Mouse (Mus musculus): ENCODE results near the gene Usp42.

DNA sequence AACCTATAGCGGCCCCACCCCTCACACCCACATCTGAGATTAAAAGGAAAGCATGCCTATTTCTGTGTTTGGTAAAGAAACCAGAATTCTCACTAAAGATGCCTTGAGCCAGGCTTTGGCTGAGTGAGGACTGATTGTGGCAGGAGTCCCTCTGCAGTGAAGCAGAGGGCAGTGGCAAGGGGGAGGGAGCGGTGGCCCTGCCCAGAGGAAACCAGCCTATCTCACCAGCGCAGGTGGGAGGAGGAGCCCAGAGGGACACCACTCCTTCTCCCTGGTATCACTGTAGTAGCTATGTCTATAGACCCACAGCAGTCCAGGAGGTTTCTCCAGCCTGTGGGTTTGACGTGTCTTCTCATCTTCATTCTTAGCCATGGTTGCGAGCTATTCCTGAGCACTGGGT is 31.8 kb downstream of the Usp42 start:
- TF ChIP-seq CTCF (conservative IDR thresholded peaks at IDR 0.05; ENCODE audit: insufficient read depth, insufficient read length, low read depth, low read length): no peak
- TF ChIP-seq POLR2A (IDR thresholded peaks at IDR 0.05; ENCODE audit: low read depth, low read length): no peak
